Mouse (Mus musculus) neural tube, embryonic 10.5 days (tissue): ENCODE data around the gene Ptprn2.

Experiments
- DNase-seq: peaks from one replicate; pipeline ENCODE4 v3.0.0-alpha.2; 2017; ENCODE audit warnings: low spot score; ENCODE audit errors: extremely low spot score

The Ptprn2 gene

GRCm38 (mm10) chr12:117304751-117305624, 819.5 kb downstream of the Ptprn2 start:
- no peak for DNase-seq

- no peak for DNase-seq
Measured at GRCm38 (mm10) chr12:117305625-117306105, 820.1 kb downstream of the Ptprn2 start.

GRCm38 (mm10) chr12:117312079-117312478, 826.6 kb downstream of the Ptprn2 start:
- DNase-seq = no peak

DNA sequence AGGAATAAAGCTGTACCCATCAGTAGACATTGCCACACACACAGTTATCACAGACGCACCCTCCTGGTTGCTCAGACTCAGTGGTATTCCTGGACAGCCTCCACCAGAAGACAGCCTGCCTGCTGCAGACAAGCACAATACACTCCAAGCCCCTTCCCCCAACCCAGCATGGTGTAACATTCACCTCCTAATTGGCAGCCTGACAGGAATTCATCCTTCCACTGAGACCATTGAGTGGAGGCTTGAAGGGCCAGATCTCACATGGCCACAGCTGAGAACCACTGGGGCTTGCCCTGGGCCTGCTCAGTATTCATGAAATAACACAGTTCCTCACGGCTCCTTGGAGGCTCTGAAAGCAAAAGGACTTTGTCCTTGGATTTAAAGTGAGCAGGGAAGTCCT, 829.5 kb downstream of the Ptprn2 start:
- no peak for DNase-seq

DNA sequence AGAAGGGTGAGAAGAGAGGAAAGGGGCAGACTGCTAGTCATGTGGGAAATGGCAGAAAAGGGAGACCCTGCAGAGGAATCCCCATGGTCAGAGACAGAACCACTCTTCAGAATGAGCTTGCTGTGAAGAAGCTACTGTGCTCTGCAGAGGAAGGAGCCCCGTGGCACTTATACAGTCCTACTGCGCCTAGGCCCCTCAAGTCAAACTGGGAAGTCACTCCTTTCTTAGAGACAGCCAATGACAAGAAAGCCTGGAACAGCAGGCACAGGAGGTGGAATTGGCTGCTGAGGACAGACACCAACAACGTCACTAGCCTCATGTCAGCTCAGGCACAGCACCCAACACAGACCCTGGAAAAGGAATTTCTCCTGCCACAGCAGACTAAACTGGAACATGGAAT, 830.1 kb downstream of the Ptprn2 start:
- DNase-seq = no peak

DNA sequence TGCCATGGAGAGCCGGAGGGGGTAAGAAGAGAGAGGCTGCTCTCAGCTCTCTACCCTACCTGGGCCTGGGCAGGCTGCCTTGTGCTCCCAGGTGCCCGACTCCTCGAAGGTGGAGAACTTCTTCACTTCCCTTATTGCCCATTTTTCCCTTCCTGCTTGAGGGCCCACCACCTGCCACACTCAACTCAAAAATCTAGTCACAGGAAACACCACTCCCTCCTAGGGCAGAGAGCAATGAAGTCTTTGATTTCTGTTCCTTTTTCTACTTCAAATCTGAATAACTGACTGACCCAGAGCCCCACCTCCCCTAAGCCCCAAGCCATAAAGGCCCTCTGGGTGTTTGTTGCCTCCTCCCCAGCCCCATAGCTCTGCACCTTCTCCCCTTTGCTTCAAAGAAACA, 832.7 kb downstream of the Ptprn2 start:
- no peak for DNase-seq

GRCm38 (mm10) chr12:117323017-117323416, 837.5 kb downstream of the Ptprn2 start:
- DNase-seq = no peak
